Mouse (Mus musculus) spleen, adult 2 months (tissue): ENCODE measurements around the gene Abca1. TPM values are rescaled to one million over a fixed set of nuclear protein-coding genes. Genes with fewer than 3 reads are reported as not detected.

Experiments used
- DNase-seq, 2 experiments: peaks; one replicate each; pipeline versions ENCODE4 v3.0.0 to v3.0.0-alpha.2; 2012 to 2021; ENCODE audit warnings: low spot score in 2 of 2, low read depth in 1 of 2
- H3K27ac ChIP-seq: fragments of 200-500 bp; 2 replicates; pipeline ENCODE4 v1.5.1; 2012; ENCODE audit warnings: low read length, inconsistent platforms; ENCODE audit not compliant: insufficient read depth
- H3K27me3 ChIP-seq: fragments of 200-500 bp; 2 replicates; pipeline ENCODE4 v1.6.1; 2012; ENCODE audit warnings: mild to moderate bottlenecking, moderate library complexity, low read length, inconsistent platforms; ENCODE audit not compliant: control insufficient read depth, insufficient read depth
- H3K36me3 ChIP-seq: fragments of 200-500 bp; 2 replicates; pipeline ENCODE4 v1.6.1; 2012; ENCODE audit warnings: mild to moderate bottlenecking, low read length, inconsistent platforms; ENCODE audit not compliant: control insufficient read depth, insufficient read depth
- H3K4me1 ChIP-seq: fragments of 200-500 bp; 2 replicates; pipeline ENCODE4 v1.6.1; 2011; ENCODE audit warnings: inconsistent platforms; ENCODE audit not compliant: control insufficient read depth, insufficient read depth, insufficient read length
- H3K4me3 ChIP-seq: fragments of 200-500 bp; 2 replicates; pipeline ENCODE4 v1.5.1; 2011; ENCODE audit warnings: mild to moderate bottlenecking, inconsistent platforms; ENCODE audit not compliant: insufficient read depth, insufficient read length; ENCODE audit errors: extremely low read depth
- CTCF ChIP-seq: fragments of 200-500 bp; IDR thresholded peaks from 2 replicates; pipeline ENCODE4 v1.5.1; 2011; ENCODE audit warnings: mild to moderate bottlenecking, inconsistent platforms; ENCODE audit not compliant: insufficient read depth, insufficient read length, insufficient replicate concordance; ENCODE audit errors: extremely low read depth
- POLR2A ChIP-seq: fragments of 200-500 bp; IDR thresholded peaks from 2 replicates; pipeline ENCODE4 v1.6.1; 2011; ENCODE audit warnings: low read depth, low read length, inconsistent platforms
- WGBS: fragments of 180-500 bp; shearing (Covaris S2); methylation state at CpG from one replicate; pipeline ENCODE4 v1.1.7; 2018; 5-methylcytosine and 5-hydroxymethylcytosine counted together
- polyA plus RNA-seq: library from polyadenylated mRNA; depleted of rRNA; stranded (reverse); fragments of >200 nt; gene quantifications from 2 replicates; pipeline ENCODE4 v1.2.3, GENCODE M21; 2012

Gene Abca1
- polyA plus RNA-seq, 1 experiment = 7.6 TPM

- H3K27ac ChIP-seq = no peak overlapping the region
- peaks cover 3% of the 10 kb centered on the region; the same call in 1 of the 2 replicates for H3K36me3 ChIP-seq
- no peak for TF ChIP-seq CTCF
- TF ChIP-seq POLR2A = no peak
- WGBS = 84% methylated on average over 8 of the region's 8 CpGs
- H3K27me3 ChIP-seq = no peaks in the 10 kb centered on the region
- DNase-seq = no peak
- no peak overlapping the region for H3K4me3 ChIP-seq
- H3K4me1 ChIP-seq = peaks cover 20% of the 10 kb centered on the region
These were observed 9.2 kb downstream of the Abca1 start for GRCm38 (mm10) chr4:53150516-53150915.

- Histone ChIP-seq H3K27ac (no peak overlapping the region), H3K4me1 (peaks cover 18% of the 10 kb centered on the region), H3K4me3 (no peak overlapping the region), H3K27me3 (no peaks in the 10 kb centered on the region), H3K36me3 (peaks cover 3% of the 10 kb centered on the region; the same call in 1 of the 2 replicates)
- TF ChIP-seq CTCF (no peak), POLR2A (no peak)
- WGBS = 74% methylated on average over 5 of the region's 5 CpGs
- DNase-seq = no peak
These were observed 10.1 kb downstream of the Abca1 start for GRCm38 (mm10) chr4:53149644-53150043.

GRCm38 (mm10) chr4:53148817-53149216, 10.9 kb downstream of the Abca1 start:
- DNase-seq = no peak
- no peaks in the 10 kb centered on the region for H3K27me3 ChIP-seq

GRCm38 (mm10) chr4:53147454-53147853, 12.2 kb downstream of the Abca1 start:
- TF ChIP-seq POLR2A (no peak), CTCF (no peak)
- Histone ChIP-seq H3K4me1 (peaks cover 15% of the 10 kb centered on the region), H3K36me3 (peaks cover 1% of the 10 kb centered on the region), H3K4me3 (no peak overlapping the region), H3K27ac (no peak overlapping the region), H3K27me3 (no peaks in the 10 kb centered on the region)
- 40% methylated on average over 2 of the region's 2 CpGs for WGBS
- no peak for DNase-seq

More at GRCm38 (mm10) chr4:53148817-53149216, 10.9 kb downstream of the Abca1 start:
- H3K4me1 ChIP-seq = peaks cover 18% of the 10 kb centered on the region
- TF ChIP-seq CTCF (no peak), POLR2A (no peak)
- H3K36me3 ChIP-seq = peaks cover 3% of the 10 kb centered on the region; the same call in 1 of the 2 replicates
- H3K27ac ChIP-seq = no peak overlapping the region
- H3K4me3 ChIP-seq = no peak overlapping the region
- WGBS = 72% methylated on average over 2 of the region's 2 CpGs

GRCm38 (mm10) chr4:53147046-53147445, 12.6 kb downstream of the Abca1 start:
- Histone ChIP-seq H3K27me3 (no peaks in the 10 kb centered on the region), H3K36me3 (peaks cover 1% of the 10 kb centered on the region; the same call in 1 of the 2 replicates), H3K27ac (no peak overlapping the region), H3K4me3 (no peak overlapping the region), H3K4me1 (peaks cover 15% of the 10 kb centered on the region)
- no peak for DNase-seq
- TF ChIP-seq POLR2A (no peak), CTCF (no peak)
- WGBS = 92% methylated on average over 4 of the region's 4 CpGs

- Histone ChIP-seq H3K27ac (no peak overlapping the region), H3K36me3 (peaks cover 4% of the 10 kb centered on the region; the same call in 1 of the 2 replicates), H3K4me3 (no peak overlapping the region), H3K4me1 (peaks cover 15% of the 10 kb centered on the region), H3K27me3 (no peaks in the 10 kb centered on the region)
- DNase-seq = no peak
- WGBS = 94% methylated on average over 12 of the region's 12 CpGs
- TF ChIP-seq POLR2A (no peak), CTCF (no peak)
These were observed 13.3 kb downstream of the Abca1 start for GRCm38 (mm10) chr4:53146227-53146949.
